Mouse (Mus musculus) layer of hippocampus, adult 8-10 months (tissue): ENCODE data around the gene Fank1. TPM values are rescaled to one million over a fixed set of nuclear protein-coding genes. Genes with fewer than 3 reads are reported as not detected.

ENCODE experiments used
- DNase-seq, 2 experiments: peaks; one replicate each; pipeline ENCODE4 v3.0.0; 2022; ENCODE audit warnings: low spot score in 2 of 2
- total RNA-seq, 4 experiments: library from RNA; stranded (reverse); gene quantifications; 2 replicates each; pipeline ENCODE4 v1.2.4; 2022

Gene Fank1
- total RNA-seq, 4 experiments from 2014 or later = 2.7 to 4.6 (median 2.9) TPM

GRCm38 (mm10) chr7:133891298-133891697 is 114.6 kb downstream of the Fank1 start:
- no peak for DNase-seq

GRCm38 (mm10) chr7:133891796-133892195 is 115.1 kb downstream of the Fank1 start:
- DNase-seq = no peak

- no peak for DNase-seq
Observed at GRCm38 (mm10) chr7:133899391-133899790, 122.7 kb downstream of the Fank1 start.

- no peak for DNase-seq
Observed at GRCm38 (mm10) chr7:133908966-133909365, 132.3 kb downstream of the Fank1 start.

GRCm38 (mm10) chr7:133909833-133910375 is 133.2 kb downstream of the Fank1 start:
- DNase-seq = no peak

GRCm38 (mm10) chr7:133911881-133912280 is 135.2 kb downstream of the Fank1 start:
- peak; percentile 78 to 82 for DNase-seq

GRCm38 (mm10) chr7:133916230-133916629 is 139.6 kb downstream of the Fank1 start:
- no peak for DNase-seq

GRCm38 (mm10) chr7:133919306-133919705 is 142.6 kb downstream of the Fank1 start:
- no peak for DNase-seq

- DNase-seq = peak in 1 of 2 experiments; percentile 43
Observed at GRCm38 (mm10) chr7:133919918-133920317, 143.3 kb downstream of the Fank1 start.

GRCm38 (mm10) chr7:133920724-133921123 is 144.1 kb downstream of the Fank1 start:
- no peak for DNase-seq

GRCm38 (mm10) chr7:133921291-133921690 is 144.6 kb downstream of the Fank1 start:
- DNase-seq = no peak

- no peak for DNase-seq
Observed at GRCm38 (mm10) chr7:133923994-133924393, 147.3 kb downstream of the Fank1 start.

- DNase-seq = no peak
Observed at GRCm38 (mm10) chr7:133925771-133926170, 149.1 kb downstream of the Fank1 start.

- DNase-seq = no peak
Observed at GRCm38 (mm10) chr7:133928981-133929380, 152.3 kb downstream of the Fank1 start.

Other genes with a start within 250 kb of the Fank1 start
- gene Tex36, start 174.7 kb upstream of the Fank1 start, total RNA-seq = not detected
- gene Edrf1, start 139.3 kb upstream of the Fank1 start, total RNA-seq = 10 to 100 TPM; 24.3 to 38.6 (median 30.7) TPM
- gene Mmp21, start 96.8 kb upstream of the Fank1 start, total RNA-seq = under 1 TPM in 3 of 4 experiments, not detected in 1; 0.18 to 0.23 (median 0.20) TPM
- 10 to 100 TPM; 71.3 to 76.6 (median 74.9) TPM for gene Bccip, start 67.5 kb upstream of the Fank1 start, total RNA-seq
- gene Uros, start 66.8 kb upstream of the Fank1 start, total RNA-seq = 10 to 100 TPM; 17.0 to 23.8 (median 19.4) TPM
- 10 to 100 TPM; 31.7 to 40.0 (median 39.2) TPM for gene Dhx32, start 5.9 kb downstream of the Fank1 start, total RNA-seq